Mouse (Mus musculus) Muller cell, postnatal 12 days (primary cell): Measurements from ENCODE around the gene Gsc.
A peak's percentile ranks its signal among the peaks of the same experiment; 100 is the strongest.

Source experiments
- DNase-seq: peaks from one replicate; pipeline ENCODE4 v3.0.0-alpha.2; 2015; ENCODE audit errors: inconsistent ontology term

The Gsc gene

DNA sequence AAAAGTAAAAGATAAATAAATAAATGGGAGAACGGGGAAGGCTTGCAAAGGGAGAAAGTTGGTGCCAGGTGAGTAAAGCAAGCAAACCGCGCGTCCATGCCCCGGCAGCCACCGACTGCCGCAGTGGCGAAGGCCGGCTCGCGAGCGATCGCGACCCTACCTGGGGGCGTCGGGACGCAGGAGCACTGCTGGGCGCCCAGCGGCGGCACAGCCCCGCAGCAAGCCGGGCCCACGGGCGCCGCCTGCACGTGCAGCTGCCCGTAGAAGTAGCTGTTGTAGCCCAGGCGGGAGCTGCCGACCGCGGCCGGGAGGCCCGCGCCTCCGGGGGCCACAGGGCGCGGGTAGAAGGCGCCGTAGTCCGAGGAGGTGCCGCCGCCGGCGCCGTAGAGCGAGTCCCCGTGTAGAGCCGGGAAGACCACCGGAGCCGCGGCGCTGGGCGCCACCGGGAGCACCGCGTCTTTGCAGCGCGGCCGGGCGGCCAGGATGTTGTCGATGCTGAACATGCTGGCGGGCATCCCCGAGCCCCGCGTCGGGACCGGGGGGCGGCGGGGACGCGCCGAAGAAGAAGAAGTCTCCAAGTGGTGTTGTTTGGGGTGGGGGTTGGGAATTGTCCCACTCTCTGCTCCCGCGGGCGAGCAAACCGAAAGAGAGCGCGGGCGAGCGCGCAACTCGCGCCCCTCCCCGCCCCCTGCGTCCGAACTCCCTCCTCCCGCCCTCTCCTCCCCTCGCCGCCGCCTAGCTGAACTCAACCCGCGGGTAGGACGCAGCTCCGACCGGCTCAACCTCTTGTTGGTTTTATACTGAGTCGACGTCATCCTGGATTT is at the start of gene Gsc:
Gene Gsc (minus strand): TSS at position 730 of the 824 bp plus-strand sequence.
- DNase-seq = peak; percentile 57

DNA sequence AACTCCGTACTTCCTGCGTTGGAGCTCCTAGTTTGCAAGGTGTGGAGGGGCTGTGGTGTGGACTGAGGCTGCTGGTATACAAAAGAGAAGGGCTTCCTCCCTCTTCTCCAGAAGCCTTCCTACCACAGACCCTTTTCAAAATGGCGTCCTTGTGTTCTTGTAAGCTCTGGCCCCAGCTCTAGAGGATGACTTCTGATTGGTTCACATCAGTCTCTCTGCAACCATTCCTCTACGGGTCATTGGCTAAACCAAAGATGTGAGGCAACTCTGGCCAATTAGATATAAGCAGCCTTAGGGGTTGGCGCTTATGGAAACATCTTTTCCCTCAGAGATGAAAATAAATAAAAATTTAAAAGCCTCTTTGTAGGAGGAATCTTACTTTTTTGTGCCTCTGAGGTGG is 46.6 kb upstream of the Gsc start:
- DNase-seq = no peak

DNA sequence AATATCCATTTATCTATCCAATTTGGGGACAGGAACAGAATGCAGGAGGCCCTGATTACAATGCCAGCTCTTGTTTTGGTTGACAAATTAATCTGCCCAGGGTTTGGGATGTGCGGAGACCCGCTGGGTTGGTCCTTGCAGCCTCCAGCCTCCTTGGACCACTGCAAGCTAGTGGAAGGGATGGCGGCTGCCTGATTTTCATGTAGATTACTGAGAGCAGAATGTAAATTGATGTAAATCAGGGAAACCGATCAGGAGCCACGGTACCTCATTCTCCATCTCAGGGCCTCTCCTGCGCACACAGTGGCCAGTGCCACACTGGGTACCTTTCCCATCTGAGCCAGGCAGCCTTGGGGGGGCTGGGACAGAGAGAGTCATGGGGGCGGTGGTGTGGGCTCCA is 34.8 kb upstream of the Gsc start:
- peak; percentile 32 for DNase-seq

DNA sequence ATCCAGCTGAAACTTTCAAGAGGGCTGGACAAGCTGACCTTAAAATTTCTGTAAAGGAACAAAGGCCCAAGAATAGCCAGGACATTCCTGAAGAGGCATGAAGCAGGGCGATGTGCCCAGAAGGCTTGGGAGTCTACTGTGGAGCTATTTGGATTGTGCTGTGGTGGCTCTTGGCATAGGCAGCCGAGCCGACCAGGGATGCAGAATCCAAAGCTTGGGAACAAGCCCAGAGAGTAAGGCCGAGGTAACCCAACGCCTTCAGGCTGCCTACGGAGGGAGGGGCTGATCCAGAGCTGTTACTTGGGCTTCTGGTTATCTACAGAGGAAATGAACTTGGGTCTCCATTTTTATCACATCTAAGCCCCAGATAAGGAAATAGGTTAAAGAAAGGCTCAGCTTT is 18.9 kb upstream of the Gsc start:
- DNase-seq = peak; percentile 91

DNA sequence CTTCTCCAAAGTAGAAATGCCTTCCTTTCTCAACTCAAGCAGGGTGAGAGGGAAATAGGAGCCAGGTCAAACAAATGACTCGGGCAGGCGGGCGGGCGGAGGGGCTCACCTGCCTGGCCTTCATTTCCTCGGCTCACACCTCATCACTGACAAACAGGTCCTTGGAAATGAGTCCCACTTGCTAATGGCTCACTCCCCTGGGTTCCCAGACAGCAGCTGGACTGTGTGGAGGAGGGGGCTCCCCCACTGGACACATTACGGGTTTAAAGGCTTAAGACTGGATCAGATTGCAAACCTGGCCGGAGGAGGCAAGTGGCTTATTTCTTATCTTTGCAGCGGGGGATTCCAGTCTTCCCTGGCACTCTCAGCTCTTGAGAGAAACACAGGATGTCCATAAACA is 13.1 kb upstream of the Gsc start:
- no peak for DNase-seq

DNA sequence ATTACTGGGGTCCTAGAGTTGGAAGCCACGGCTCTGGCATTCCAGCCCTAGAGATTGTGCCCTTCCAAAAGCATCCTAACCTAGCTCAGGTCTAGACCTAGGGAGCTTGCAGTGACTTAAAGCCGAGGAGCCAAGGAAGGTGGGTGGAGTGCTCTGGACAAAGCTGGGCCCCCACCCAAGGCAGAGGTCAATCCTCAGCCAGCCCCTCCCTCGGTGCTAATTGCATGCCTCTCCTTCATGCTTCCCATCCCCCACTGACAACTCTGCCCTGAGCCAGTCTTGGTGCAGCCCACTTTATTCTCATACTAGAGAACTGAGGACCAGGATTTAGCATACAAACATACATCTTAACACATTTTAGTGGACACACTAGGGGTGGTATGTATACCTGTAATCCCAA is 12.0 kb upstream of the Gsc start:
- DNase-seq = no peak

DNA sequence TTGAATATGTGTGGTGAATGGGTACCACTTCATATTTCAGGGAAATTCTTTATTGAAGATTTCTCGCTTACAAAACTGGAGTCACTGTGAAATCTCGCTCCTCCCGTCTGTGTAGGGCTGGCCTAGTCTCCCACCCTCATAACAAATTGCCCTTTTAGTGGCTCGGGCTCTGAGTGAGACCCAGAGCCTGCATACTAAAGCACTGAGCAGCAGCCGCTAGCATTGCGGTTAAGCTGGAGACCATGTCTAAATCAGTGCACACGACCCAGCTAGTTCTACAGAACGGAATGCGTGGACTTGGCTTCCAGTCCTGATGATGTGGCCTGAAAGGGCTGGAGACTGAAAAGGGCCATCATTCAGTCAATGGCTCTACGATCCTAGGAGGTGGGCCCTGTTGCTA is 7.9 kb upstream of the Gsc start:
- DNase-seq = no peak

DNA sequence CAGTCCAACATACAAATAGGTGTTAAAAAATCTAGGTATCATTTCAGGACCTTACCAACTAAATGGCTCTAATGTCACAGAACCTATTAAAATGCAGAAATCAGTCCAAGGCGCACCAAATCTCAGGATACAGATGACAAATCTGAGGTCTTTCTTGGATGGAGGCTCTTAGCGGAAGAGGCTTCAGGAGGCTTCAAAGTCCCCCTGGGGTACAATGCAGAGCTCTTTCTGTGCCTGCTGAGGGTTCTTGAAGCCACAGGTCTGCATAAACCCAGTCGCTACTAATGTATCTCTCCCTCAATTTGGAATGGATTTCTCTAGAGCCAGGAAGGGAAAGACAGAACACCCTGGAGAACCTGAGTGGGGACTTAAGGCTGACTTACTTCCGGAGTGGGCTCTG is 5.1 kb upstream of the Gsc start:
- DNase-seq = no peak

DNA sequence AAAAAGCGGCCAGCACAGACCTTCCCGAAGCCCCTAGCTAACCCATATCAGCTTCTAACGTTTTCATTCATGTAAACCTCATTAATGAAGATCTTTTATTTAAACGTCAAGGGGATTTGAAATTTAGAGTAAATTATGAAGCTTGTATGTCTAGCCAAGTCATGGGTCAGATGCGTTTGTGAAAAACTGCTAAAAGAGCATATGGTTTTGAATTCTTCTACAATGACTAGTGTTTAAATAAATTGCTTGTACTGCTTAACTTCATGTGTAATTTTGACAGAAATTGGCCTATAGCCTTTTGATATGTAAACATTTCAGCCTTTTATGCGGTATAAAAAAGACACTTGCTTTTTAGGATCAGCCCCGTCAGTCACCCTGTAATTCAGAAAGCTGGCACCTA is 4.4 kb upstream of the Gsc start:
- peak; percentile 12 for DNase-seq

DNA sequence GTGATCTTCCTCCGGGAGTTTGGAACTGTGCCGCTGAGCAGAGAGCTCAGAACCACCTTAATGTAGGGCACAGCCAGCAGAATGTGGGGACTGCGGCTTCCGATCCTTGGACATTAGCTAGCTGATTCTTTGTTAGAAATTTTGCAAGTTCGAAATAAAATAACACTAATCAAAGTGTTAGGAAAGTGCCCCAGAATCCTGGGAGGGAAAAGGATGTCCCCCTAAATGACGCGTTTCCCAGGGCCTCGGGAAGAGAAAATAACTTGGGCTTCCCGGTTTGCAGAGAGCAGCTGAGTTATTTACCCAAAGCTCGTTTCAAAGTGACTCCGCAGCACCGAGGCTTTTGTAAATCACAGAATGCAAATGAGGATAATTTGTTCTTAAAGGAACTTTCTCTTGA is 3.9 kb upstream of the Gsc start:
- DNase-seq = peak; percentile 20

DNA sequence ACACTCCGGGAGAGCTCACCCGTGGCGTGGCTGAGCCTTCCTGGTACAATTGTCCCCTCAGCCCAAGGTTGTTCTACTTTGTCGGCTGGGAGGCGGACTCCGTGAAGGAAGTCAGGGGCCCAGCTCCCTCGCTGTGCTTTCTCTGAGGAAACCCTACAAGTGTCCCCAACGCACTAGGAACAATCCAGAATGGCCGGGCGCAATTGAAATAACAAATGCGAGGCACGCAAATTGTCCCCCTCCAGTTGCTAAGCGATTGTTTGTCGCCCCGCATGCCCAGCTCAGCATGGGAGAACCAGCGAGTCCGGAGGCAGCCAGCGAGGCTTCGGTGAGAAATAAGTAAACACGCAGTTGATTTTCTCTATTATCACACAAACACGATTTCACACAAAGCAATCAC is 2.8 kb upstream of the Gsc start:
- DNase-seq = peak; percentile 17

DNA sequence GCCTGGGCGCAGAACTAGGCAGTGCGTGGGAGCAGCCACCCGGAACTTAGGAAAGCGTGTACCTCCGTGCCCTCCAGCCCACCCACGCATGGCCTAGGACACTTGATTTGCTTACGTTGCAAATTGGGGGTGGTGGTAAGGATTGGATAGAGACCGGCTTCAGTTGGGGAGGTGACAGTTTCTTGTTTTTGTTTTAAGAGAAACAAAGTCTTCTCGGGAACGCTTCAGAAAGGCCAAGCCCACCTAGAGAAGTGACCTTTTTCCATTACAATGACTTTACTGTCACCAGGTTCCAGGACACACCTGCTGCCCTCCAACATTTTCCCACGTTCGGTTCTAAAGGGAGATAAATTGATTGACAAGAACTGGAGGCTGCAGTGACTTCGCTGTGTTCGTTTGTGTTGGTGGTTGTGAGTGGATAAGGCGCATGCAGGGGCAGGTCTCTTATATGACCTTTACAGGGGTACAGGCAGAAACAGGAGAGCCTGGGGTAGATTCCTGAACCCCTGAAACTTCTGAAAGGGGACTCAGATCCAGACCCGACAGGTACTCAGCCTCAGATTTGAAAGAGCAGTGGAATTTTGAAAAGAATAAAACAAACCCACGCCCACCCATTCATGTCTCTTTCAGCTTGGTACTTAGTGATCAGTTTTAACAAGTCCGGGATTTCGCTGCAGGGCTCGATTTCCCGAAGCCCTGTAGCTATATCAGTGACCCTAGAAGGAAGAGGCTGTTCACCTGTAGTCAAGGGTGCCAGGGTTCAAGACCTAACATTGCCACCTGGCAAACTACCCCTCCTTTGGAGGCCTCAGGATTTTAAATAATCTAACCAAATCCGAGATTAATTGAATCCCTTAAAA is 2.0 kb upstream of the Gsc start:
- DNase-seq = no peak

DNA sequence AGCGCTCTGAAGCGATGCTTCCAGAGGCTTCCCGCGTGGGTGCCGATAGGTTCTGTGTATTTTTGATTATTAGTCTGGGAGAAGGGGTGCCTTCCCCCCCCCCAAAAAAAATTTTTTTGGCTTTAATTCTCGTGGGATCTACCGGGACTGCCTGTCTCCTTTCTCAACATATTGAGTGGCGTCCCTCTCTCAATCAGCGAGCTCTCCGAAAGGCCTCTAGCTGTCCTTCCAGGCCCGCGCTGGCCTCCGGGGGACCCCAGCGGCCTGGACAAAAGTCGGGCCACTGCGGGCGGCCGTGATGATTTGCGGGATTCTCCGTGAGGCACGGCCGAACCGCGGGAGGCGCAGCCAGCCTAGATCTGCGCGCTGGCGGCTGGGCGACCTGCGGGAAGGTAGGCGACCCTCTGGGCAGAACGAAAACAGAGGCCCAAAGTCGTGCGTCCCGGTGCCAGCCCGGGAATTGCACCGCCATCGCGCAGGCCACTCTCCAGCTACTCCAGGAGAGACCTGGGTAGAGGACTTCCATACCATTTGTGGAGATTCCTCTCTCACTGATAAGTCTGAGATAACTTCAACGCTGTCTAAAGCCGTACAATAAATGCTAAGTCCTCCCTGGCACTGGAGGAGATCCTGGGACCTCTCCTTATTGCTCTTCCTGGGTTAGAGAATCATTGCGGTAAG is 1.2 kb upstream of the Gsc start:
- DNase-seq = peak; percentile 40

DNA sequence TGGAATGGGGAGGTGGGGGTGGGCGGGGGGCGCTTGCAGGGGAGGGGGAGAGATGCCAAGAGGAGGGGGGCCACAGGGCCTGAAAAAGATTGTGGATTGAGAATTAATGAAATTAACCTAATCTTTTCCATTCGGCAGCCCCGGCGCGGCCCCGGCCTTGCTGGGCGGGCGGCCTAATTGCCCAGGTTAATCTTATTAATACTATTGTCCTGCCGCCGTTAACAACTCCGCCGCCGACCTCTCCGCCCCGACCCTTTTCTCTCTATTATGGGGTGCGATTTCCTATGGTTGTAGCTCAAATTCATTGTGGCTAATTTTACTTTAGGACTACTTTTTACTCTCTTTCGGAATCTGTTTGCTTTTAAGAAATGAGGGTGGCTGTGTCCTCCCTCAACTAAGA is 362 bp upstream of the Gsc start:
- DNase-seq = peak; percentile 5

DNA sequence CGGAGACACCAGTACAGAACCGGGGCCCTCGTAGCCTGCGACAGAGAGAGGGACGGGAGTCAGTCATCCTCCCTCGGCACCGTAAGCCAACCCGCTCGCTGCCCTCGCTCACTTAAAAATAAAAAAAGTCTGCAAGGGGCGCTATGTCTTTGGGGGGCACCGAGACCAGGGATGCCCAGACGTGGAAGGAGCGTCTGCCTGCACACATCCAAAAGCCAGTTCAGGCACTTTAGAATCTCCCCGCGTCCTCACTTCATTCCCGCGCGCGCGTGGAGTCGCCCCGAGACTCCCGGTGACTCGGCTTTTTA is 958 bp downstream of the Gsc start:
- no peak for DNase-seq

DNA sequence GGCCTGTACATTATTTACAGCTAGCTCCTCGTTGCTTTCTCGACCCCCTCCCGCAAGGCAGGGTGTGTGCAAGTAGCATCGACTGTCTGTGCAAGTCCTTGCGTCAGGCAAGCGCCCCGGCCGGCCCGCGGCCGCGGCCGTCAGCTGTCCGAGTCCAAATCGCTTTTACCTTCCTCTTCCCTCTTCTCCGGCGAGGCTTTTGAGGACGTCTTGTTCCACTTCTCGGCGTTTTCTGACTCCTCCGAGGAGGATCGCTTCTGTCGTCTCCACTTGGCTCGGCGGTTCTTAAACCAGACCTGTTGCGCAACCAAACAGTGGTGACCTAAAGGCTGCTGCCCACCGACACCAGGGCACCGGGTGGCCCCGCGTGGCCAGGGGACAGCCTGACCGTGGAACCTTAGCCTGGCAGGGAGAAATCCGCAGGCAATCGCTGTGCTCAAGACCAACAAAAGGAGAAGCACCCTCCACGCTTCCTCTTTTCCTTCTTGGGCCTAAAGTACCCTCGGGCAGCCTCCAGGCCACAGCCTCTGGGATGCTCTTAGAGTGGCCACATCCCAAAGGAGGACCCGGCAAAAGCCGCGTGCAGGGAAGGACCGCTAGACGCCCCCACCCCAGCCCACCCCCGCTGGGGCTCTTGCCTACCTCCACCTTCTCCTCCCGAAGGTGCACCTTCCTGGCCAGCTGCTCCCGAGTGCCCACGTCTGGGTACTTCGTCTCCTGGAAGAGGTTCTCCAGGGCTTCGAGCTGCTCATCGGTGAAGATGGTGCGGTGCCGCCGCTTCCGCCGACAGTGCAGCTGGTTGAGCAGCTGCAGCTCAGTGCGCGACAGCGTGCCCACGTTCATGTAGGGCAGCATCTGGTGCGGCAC is 1.5 kb downstream of the Gsc start:
- DNase-seq = no peak

DNA sequence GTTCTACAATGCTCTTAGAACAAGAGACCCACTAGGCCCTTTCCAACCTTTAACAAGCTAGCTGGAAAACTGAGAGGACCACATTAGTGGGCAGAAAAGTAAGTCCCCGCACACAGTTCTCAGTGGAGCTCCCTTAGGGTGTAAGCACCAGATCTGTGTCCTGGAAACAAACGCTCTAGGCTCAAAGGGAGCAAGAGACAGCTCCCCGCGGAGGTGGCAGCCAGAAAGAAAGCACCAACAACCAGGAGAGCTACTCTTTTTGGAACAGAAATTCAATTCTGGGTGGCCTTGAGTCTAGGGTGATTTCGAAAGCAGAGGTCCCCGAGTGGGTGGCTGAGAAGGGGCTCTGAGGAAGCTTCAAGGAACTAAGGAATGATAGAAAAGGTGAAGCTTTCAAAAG is 2.5 kb downstream of the Gsc start:
- no peak for DNase-seq

DNA sequence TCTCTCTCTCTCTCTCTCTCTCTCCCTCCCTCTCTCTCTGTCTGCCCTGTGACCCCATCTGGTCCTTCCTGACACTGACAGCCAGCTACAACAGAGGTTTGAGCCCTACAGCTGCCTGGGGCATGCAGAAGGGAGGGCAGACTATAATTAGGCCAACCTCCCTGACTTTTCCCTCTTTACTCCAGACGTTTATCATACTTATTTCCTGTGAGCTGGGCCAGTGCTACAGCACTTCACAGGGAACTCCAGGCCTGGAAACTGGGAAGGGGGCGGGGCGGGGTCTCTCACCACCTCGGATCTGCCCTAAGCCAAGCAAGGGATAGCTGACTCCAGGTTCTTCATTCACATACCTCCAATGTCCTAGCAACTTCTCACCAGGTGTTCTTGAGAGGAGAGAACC is 4.3 kb downstream of the Gsc start:
- no peak for DNase-seq

DNA sequence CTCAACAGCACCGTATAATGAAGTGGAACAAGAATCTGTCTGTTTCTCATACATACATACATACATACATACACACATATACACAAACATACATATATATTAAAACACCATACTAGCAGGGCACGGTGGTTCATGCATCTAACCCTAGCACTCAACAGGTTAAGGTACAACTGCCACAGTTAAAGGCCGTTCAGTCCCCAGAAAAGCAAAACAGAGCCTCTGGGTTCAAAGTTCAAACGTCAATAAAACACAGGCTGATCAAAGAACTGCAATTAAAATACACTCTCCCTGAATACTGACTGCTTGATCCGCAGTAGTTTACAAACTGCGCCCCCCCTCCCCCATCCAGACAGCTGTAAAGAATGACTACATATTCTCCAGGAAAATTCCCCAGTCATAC is 5.8 kb downstream of the Gsc start:
- DNase-seq = no peak

DNA sequence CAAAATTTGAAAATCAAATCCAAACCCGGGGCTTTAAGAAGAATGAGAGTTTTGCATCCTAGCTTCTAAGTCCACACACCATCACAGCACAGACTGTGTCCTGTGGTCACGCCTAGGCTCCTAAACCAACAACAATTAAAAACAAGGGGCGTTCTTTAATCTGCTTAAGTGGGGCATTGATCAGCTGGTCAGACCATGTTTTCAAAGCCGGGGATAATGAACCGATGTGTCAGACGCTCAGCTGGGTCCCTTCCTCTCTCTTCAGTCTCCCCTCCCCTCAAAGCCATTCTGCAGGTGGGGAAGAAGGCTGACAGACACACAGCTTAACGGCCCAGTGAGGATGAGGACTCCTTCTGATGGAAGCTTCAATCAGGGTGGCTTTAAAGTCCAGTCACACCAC is 6.2 kb downstream of the Gsc start:
- DNase-seq = no peak

DNA sequence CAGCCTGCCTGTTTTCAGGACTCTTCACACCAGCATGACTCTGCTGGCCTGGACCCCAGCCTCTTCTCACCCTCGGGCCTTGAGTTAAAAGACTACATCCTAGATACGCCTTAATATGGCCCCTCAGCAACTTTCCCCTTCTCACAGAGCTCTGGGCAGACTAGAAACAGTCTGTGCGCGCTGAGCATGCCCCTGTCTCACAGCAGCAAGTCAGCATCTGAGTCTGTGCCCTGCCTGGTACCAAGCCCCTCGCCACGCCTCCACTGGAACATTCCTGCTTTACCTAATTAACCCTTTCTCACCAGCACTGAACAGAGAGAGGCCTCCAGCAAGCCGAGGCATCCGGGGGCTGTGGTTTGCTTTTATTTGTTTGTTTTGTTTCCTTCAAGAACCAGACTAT is 11.8 kb downstream of the Gsc start:
- no peak for DNase-seq

DNA sequence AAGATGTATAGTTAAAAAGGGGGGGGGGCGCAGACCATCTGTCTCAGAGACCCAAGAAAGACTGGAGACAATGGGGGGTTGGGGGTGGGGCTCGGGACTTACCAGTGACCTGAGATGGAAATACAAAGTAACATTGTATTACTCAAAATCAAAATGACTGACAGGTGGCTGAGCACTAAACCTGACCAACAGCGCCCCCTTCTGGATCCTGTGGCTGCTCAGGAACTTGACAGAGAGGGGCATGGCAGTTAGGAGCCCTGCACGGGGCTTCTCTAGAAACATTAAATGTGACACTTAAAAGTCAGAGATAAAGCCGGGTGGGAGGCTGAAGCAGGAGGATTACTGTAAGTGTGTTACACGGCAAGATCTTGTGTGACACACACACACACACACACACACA is 13.8 kb downstream of the Gsc start:
- no peak for DNase-seq
